Mouse (Mus musculus) liver, postnatal 0 days (tissue): ENCODE measurements around the gene Nf2. TPM values are rescaled to one million over a fixed set of nuclear protein-coding genes. Genes with fewer than 3 reads are reported as not detected.

Source experiments
- ATAC-seq: fragments of 200-750 bp; cut with Nextera tagmentation; 2 replicates; pipeline ENCODE4 v1.8.0; 2017; ENCODE audit warnings: mild to moderate bottlenecking, moderate library complexity
- DNase-seq: peaks from one replicate; pipeline ENCODE4 v3.0.0-alpha.2; 2016
- H3K27ac ChIP-seq: fragments of 300-500 bp; sonication (generic); 2 replicates; pipeline ENCODE4 v1.5.1; 2014; ENCODE audit warnings: antibody characterized with exemption, moderate library complexity, mild to moderate bottlenecking, low read depth
- H3K27me3 ChIP-seq: fragments of 300-500 bp; sonication (generic); 2 replicates; pipeline ENCODE4 v1.6.1; 2014; ENCODE audit warnings: low read length, control low read depth, mixed read lengths; ENCODE audit not compliant: insufficient read depth
- H3K36me3 ChIP-seq: fragments of 300-500 bp; sonication (generic); replicated peaks from 2 replicates; pipeline ENCODE4 v1.6.1; 2014; ENCODE audit warnings: mild to moderate bottlenecking, control low read depth, low read length, moderate library complexity, mixed read lengths; ENCODE audit not compliant: insufficient read depth
- H3K4me1 ChIP-seq: fragments of 300-500 bp; sonication (generic); 2 replicates; pipeline ENCODE4 v1.6.1; 2014; ENCODE audit warnings: antibody characterized with exemption, mild to moderate bottlenecking, control low read depth; ENCODE audit not compliant: insufficient read depth
- H3K4me2 ChIP-seq: fragments of 300-500 bp; sonication (generic); 2 replicates; pipeline ENCODE4 v1.6.1; 2014; ENCODE audit warnings: low read depth, mild to moderate bottlenecking, low read length, moderate library complexity, mixed read lengths
- H3K4me3 ChIP-seq: fragments of 300-500 bp; sonication (generic); 2 replicates; pipeline ENCODE4 v1.5.1; 2014; ENCODE audit warnings: low read depth, low read length
- H3K9ac ChIP-seq: fragments of 300-500 bp; sonication (generic); replicated peaks from 2 replicates; pipeline ENCODE4 v1.6.1; 2014; ENCODE audit warnings: mild to moderate bottlenecking, moderate library complexity
- H3K9me3 ChIP-seq: fragments of 300-500 bp; sonication (generic); 2 replicates; pipeline ENCODE4 v1.6.1; 2016; ENCODE audit warnings: mild to moderate bottlenecking, control low read depth, low read length, mixed read lengths
- CTCF ChIP-seq: sonication (generic); IDR thresholded peaks from 2 replicates; pipeline ENCODE4 v1.5.1; 2016; ENCODE audit warnings: antibody characterized with exemption, low read depth
- EP300 ChIP-seq: IDR thresholded peaks from 2 replicates; pipeline ENCODE4 v1.6.1; 2016; ENCODE audit warnings: antibody characterized with exemption, low read depth, mild to moderate bottlenecking
- WGBS: fragments of 180-500 bp; shearing (Covaris S2); extraction: QIAGEN DNeasy Blood & Tissue Kit; methylation state at CpG from one replicate; pipeline ENCODE4 v1.1.7; 2014; ENCODE audit not compliant: insufficient replicate concordance; 5-methylcytosine and 5-hydroxymethylcytosine counted together
- polyA plus RNA-seq: library from polyadenylated mRNA; unstranded; fragments of >200 nt; fragmentation: Nextera tagmentation; extraction: Ambion mirVana; gene quantifications from 2 replicates; pipeline ENCODE4 v1.2.1, GENCODE M21; 2015

Gene Nf2
- polyA plus RNA-seq, 1 experiment from 2014 or later, result 7.9 TPM

- 52% methylated on average over 1 of the region's 1 CpGs for WGBS
- H3K27ac ChIP-seq, result no peak overlapping the region
- H3K36me3 ChIP-seq, result no peaks in the 10 kb centered on the region
- no peak overlapping the region for H3K4me2 ChIP-seq
- H3K4me3 ChIP-seq, result no peak overlapping the region
- TF ChIP-seq CTCF (no peak), EP300 (no peak)
- no peaks in the 10 kb centered on the region for H3K4me1 ChIP-seq
- no peak overlapping the region for H3K9ac ChIP-seq
- DNase-seq (no peak), ATAC-seq (no peak)
- H3K9me3 ChIP-seq, result no peaks in the 10 kb centered on the region
- H3K27me3 ChIP-seq, result no peaks in the 10 kb centered on the region
Observed at GRCm38 (mm10) chr11:4860986-4861385, 11.7 kb upstream of the Nf2 start.

DNA sequence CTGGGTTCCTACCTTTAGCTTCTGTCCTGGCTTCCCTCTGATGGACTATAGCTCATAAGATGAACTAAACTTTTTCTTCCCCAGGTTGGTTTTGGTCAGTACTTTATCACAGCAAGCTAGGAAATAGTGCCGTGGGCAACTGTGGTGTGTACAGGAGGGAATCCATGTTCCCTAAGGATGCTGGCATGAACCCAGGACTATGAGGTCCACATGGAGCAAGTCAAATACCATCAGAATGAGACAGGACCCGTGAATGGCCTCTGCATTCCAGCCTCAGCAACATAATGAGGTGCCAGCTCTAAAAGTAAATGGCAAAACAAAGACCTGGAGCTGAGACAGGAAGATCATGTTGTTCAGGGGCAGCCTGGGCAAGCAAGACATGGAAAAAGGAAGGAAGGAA is 9.1 kb upstream of the Nf2 start:
- H3K27me3 ChIP-seq, result no peaks in the 10 kb centered on the region
- WGBS, result 52% methylated on average over 2 of the region's 2 CpGs
- no peaks in the 10 kb centered on the region for H3K36me3 ChIP-seq
- H3K9me3 ChIP-seq, result no peaks in the 10 kb centered on the region
- ATAC-seq (no peak), DNase-seq (no peak)
- H3K4me3 ChIP-seq, result no peak overlapping the region
- no peak overlapping the region for H3K4me2 ChIP-seq
- TF ChIP-seq EP300 (no peak), CTCF (no peak)
- no peak overlapping the region for H3K9ac ChIP-seq
- no peaks in the 10 kb centered on the region for H3K4me1 ChIP-seq
- H3K27ac ChIP-seq, result no peak overlapping the region

DNA sequence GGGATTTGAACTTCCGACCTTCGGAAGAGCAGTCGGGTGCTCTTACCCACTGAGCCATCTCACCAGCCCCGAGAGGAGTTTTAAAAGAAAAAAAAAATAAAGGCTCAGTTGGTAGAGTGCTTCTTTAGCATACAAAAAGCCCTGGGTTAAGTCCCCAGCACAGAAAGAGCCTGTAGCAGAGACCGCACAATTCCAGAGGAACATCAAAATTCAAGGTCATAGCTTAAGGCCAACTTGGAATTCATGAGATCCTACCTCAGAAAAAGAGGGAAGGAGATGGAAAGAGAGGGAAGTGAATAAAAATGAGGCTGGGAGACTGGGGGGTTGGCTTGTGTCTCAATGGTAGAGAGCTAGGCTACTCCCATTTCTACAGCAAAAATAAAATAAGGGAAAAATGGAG is 4.8 kb upstream of the Nf2 start:
- Histone ChIP-seq H3K36me3 (no peaks in the 10 kb centered on the region), H3K9me3 (no peaks in the 10 kb centered on the region), H3K4me2 (no peak overlapping the region), H3K27ac (no peak overlapping the region), H3K4me3 (no peak overlapping the region), H3K27me3 (no peaks in the 10 kb centered on the region), H3K4me1 (no peaks in the 10 kb centered on the region), H3K9ac (no peak overlapping the region)
- 80% methylated on average over 5 of the region's 5 CpGs for WGBS
- no peak for DNase-seq
- ATAC-seq, result no peak
- no peak for TF ChIP-seq EP300
- TF ChIP-seq CTCF, result no peak

- Histone ChIP-seq H3K9me3 (no peaks in the 10 kb centered on the region), H3K36me3 (no peaks in the 10 kb centered on the region), H3K9ac (no peak overlapping the region), H3K4me1 (peaks cover under 1% of the 10 kb centered on the region), H3K4me3 (no peak overlapping the region), H3K27me3 (no peaks in the 10 kb centered on the region), H3K4me2 (no peak overlapping the region), H3K27ac (no peak overlapping the region)
- ATAC-seq (no peak), DNase-seq (no peak)
- TF ChIP-seq CTCF, result peak; percentile 20; the same call in 1 of the 2 replicates
- no peak for TF ChIP-seq EP300
Observed at GRCm38 (mm10) chr11:4853021-4853420, 3.7 kb upstream of the Nf2 start.

GRCm38 (mm10) chr11:4850404-4850803 is 1.1 kb upstream of the Nf2 start:
- no peak overlapping the region for H3K4me2 ChIP-seq
- H3K4me3 ChIP-seq, result no peak overlapping the region
- H3K4me1 ChIP-seq, result peaks cover 12% of the 10 kb centered on the region
- ATAC-seq (no peak), DNase-seq (no peak)
- no peaks in the 10 kb centered on the region for H3K36me3 ChIP-seq
- no peak overlapping the region for H3K9ac ChIP-seq
- WGBS, result 93% methylated on average over 2 of the region's 2 CpGs
- H3K27ac ChIP-seq, result no peak overlapping the region
- H3K9me3 ChIP-seq, result no peaks in the 10 kb centered on the region
- H3K27me3 ChIP-seq, result no peaks in the 10 kb centered on the region
- no peak for TF ChIP-seq CTCF
- TF ChIP-seq EP300, result no peak

DNA sequence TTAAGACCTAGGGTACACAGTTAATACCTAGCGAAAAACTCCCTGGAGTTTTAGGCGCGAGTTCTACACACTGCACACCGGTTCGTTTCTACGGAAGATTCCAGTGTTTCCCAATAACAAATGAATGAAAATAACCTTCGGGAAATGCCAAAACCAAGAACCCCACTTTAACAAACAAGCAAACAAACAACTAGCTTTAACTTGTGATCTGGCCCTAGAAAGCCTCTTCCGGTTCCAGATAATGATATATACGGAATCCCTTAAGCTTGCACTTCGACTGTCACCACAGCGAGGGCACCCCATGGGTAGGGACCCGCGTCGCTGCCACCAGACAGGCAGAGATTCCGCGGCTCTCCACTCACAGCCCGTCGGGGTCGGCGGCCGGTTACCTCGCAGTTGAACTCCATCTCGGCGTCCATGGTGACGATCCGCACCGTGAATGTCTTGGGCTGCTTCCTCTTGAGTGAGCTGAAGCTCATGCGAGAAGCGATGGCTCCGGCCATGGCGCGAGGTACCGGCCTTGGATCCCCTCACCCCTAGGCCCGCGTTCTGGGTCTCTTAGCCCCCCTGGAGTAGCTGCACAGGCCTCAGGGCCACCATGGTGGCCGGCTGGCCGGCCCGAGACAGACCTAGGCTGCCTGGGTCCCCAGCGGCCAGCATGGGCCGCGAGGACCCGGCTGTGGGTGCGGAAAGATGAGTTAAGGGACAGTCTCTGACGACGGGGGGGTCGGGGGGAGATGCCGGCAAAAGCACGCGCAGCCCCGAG is 670 bp downstream of the Nf2 start:
- TF ChIP-seq CTCF, result no peak
- no peak for TF ChIP-seq EP300
- H3K36me3 ChIP-seq, result no peaks in the 10 kb centered on the region
- 1% methylated on average over 50 of the region's 50 CpGs for WGBS
- peak overlapping the region; percentile 89 for H3K4me2 ChIP-seq
- peaks cover 12% of the 10 kb centered on the region for H3K4me1 ChIP-seq
- DNase-seq, result peak; percentile 64
- no peaks in the 10 kb centered on the region for H3K27me3 ChIP-seq
- peak overlapping the region; percentile 94 for H3K9ac ChIP-seq
- peak; percentile 26 for ATAC-seq
- H3K9me3 ChIP-seq, result no peaks in the 10 kb centered on the region
- peak overlapping the region; percentile 90 for H3K27ac ChIP-seq
- peak overlapping the region; percentile 86 for H3K4me3 ChIP-seq
